Mouse (Mus musculus): ENCODE measurements around the gene Klhdc8a. TPM values are rescaled to one million over a fixed set of nuclear protein-coding genes. Genes with fewer than 3 reads are reported as not detected.
"Not testable (repeated sequence)": the region's sequence is repeated elsewhere in the genome, so short reads cannot be mapped to it uniquely, and the experiment has no call there.

Gene Klhdc8a
- polyA plus RNA-seq, 1 experiment from 2014 or later, result 0.63 TPM

DNA sequence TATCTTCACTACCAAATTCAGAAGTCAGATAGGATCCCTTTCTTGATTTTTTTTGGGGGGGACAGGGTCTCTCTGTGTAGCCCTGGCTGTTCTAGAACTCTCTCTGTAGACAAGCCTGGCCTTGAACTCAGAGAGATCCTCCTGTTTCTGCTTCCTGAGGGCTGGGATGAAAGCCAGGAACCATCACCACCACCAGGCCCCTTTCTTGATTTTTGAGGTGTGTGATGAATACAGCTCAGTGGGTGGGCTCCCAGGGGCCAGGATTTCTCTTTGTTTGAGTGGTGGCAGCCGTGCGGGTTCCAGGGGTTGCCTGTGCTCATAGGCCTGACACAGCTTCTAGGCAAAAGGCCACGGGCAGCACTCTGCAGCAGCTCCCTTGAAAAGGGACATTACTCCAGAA lies 27.2 kb upstream of the Klhdc8a start:
- H3K36me3 ChIP-seq, result no peaks in the 10 kb centered on the region
- H3K9ac ChIP-seq, result no peak overlapping the region
- no peak overlapping the region for H3K4me2 ChIP-seq
- no peak overlapping the region for H3K4me3 ChIP-seq
- no peaks in the 10 kb centered on the region; the same call in 1 of the 2 replicates for H3K27me3 ChIP-seq (replicated peaks)
- H3K4me1 ChIP-seq, result peaks cover 29% of the 10 kb centered on the region
- ATAC-seq (ENCODE audit: extremely low read depth, insufficient number of reproducible peaks, low FRiP score, low TSS enrichment), result no peak
- no peaks in the 10 kb centered on the region for H3K9me3 ChIP-seq
- H3K27ac ChIP-seq (replicated peaks), result no peak overlapping the region
- WGBS, result 79% methylated on average over 3 of the region's 3 CpGs

DNA sequence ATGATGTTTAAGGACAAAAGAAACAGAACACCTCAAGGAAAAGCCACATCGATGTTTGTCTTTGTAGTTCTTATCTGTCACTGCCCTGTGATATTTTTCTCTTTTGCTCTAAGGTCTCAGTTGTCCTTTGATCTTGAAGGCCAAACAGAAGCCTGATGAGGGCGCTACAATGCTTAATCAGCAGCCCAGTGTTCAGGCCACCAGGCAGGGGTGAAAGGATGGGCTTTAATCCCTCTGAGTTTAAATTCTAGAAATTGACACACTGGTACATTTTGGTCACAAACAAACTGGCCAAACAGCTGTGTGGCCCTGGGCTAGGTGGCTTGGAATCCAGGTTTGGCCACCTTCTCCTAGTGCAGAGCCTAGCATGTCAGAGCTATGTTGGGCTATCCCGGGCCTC lies 21.7 kb upstream of the Klhdc8a start:
- H3K4me1 ChIP-seq, result peaks cover 3% of the 10 kb centered on the region; the same call in 1 of the 2 replicates
- WGBS, result 56% methylated on average over 3 of the region's 3 CpGs
- no peak overlapping the region for H3K4me2 ChIP-seq
- no peak overlapping the region for H3K4me3 ChIP-seq
- no peaks in the 10 kb centered on the region for H3K36me3 ChIP-seq
- H3K9ac ChIP-seq, result no peak overlapping the region
- no peak for ATAC-seq (ENCODE audit: extremely low read depth, insufficient number of reproducible peaks, low FRiP score, low TSS enrichment)
- 0 out of 2 replicates have a peak, but pooled peaks cover 5% of the 10 kb centered on the region for H3K27me3 ChIP-seq (replicated peaks)
- no peaks in the 10 kb centered on the region for H3K9me3 ChIP-seq
- no peak overlapping the region for H3K27ac ChIP-seq (replicated peaks)

DNA sequence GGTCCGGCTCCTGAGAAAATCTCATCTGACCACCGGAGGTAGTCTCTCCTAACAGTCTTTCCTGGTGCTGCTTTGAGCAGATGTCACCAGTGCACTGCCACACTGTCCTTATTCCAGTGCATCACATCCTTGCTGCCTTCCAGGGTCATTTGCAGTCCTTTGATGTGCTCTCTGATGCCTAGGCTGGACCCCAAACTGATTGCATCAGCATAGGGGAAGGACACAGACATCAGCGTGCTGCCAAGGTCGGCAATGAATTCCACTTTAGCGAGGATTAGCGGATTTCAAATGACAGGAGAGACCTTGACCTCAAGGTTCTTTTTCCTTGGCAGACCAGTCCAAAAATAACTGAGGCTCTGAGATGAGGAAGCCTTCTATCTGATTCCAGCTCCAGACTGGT lies 21.3 kb upstream of the Klhdc8a start:
- Histone ChIP-seq H3K9me3 (no peaks in the 10 kb centered on the region), H3K4me1 (peaks cover 3% of the 10 kb centered on the region; the same call in 1 of the 2 replicates), H3K27ac (replicated peaks) (no peak overlapping the region), H3K27me3 (replicated peaks) (0 out of 2 replicates have a peak, but pooled peaks cover 6% of the 10 kb centered on the region), H3K4me3 (no peak overlapping the region), H3K9ac (no peak overlapping the region), H3K4me2 (no peak overlapping the region), H3K36me3 (no peaks in the 10 kb centered on the region)
- no peak for ATAC-seq (ENCODE audit: extremely low read depth, insufficient number of reproducible peaks, low FRiP score, low TSS enrichment)
- 43% methylated on average over 6 of the region's 6 CpGs for WGBS

DNA sequence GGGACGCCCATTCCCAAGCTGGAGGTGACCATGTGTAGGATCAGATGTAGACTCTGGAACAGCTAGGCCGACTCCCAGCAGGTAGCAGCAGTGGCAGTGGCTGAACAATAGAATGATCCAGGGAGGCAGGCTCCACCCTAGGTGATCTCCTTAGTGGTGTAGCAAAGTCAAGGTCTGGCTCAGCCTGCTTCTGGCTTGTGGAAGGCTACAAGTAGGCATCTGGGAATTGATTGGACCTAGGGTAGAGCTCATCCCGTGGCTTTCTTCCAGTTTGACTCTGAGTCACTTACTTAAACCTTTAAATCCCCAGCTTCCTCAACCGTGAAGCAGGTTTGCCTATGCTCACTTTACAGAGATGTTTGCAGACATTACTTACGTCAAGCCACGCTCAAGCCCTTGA lies 17.8 kb upstream of the Klhdc8a start:
- H3K27ac ChIP-seq (replicated peaks); ATAC-seq (ENCODE audit: extremely low read depth, insufficient number of reproducible peaks, low FRiP score, low TSS enrichment); H3K9ac ChIP-seq; H3K4me2 ChIP-seq; H3K4me3 ChIP-seq; H3K36me3 ChIP-seq; H3K4me1 ChIP-seq; H3K9me3 ChIP-seq: not testable (repeated sequence)
- 69% methylated on average over 6 of the region's 6 CpGs for WGBS
- peaks cover 19% of the 10 kb centered on the region for H3K27me3 ChIP-seq (replicated peaks)

DNA sequence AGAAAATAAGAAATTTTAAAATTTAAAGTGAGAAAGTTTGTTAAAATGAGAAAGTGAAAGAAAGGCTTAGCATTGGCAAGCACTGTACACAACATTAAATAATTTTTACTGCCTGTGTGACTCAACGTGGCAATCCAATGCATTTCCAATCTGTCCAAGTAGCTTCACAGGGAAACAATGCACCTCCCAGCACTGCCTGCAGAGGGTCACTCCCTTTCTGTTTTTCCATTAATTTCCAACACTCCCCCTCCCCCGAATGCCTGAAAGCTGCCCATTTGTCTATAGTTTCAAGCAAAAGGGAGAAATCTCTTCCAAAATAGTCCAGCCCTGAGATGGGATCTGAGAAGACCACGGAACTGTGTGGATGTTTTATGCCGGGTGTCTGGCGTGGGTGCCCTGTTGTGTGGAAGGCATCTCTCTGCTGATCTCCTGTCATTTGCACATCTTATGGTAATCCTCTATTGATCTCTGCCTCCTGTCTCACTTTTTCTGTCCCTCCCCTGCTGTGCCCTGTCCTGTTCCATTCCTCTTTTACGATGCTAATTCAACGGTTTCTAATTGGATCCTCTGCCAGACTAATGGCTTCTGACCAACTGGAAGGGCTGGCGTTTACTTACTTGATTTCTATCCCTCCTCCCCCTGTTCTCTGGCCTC lies 16.8 kb upstream of the Klhdc8a start:
- peaks cover 6% of the 10 kb centered on the region for H3K4me1 ChIP-seq
- 37% methylated on average over 8 of the region's 8 CpGs for WGBS
- no peaks in the 10 kb centered on the region for H3K9me3 ChIP-seq
- H3K27ac ChIP-seq (replicated peaks), result no peak overlapping the region
- H3K36me3 ChIP-seq, result no peaks in the 10 kb centered on the region
- H3K9ac ChIP-seq, result no peak overlapping the region
- H3K4me2 ChIP-seq, result no peak overlapping the region
- peaks cover 21% of the 10 kb centered on the region for H3K27me3 ChIP-seq (replicated peaks)
- no peak for ATAC-seq (ENCODE audit: extremely low read depth, insufficient number of reproducible peaks, low FRiP score, low TSS enrichment)
- no peak overlapping the region for H3K4me3 ChIP-seq

DNA sequence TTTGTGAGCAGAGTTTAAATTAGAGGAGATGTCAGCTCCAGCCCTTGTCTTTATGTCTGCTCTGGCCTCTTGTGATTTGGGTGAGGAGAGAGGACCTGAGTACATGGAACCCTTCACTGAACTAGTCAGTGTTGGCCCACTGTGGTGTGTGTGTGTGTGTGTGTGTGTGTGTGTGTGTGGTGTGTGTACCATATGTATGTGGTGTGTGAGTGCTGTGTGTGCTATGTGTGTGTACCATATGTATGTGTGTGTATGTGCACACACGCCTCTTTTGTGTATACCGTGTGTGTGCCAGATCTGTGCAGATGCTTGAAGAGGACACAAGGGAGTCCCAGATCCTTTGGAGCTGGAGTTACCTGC lies 16.3 kb upstream of the Klhdc8a start:
- Histone ChIP-seq H3K9me3 (no peaks in the 10 kb centered on the region), H3K9ac (no peak overlapping the region), H3K4me1 (peaks cover 9% of the 10 kb centered on the region), H3K27ac (replicated peaks) (no peak overlapping the region), H3K4me2 (no peak overlapping the region), H3K4me3 (no peak overlapping the region), H3K36me3 (no peaks in the 10 kb centered on the region), H3K27me3 (replicated peaks) (peaks cover 21% of the 10 kb centered on the region)
- no peak for ATAC-seq (ENCODE audit: extremely low read depth, insufficient number of reproducible peaks, low FRiP score, low TSS enrichment)
- WGBS, result 82% methylated on average over 2 of the region's 2 CpGs

DNA sequence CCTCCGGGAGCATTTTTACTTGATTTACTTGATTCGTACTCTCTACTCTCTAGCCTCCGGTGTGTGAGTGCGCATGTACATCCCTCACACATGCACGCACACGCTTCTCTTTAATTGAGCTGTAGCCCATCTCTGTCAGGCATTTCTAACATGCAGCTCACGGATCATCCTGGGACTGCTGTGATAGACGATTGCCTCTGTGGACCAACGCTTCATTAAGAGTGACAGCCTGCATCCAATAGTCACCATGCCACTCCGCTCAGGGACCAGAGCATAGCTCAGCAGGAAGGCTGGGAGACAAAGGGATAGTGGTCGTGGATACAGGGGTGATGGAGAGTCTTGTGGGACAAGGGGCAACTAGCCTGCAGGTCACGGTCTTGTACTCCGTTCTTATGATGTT lies 15.4 kb upstream of the Klhdc8a start:
- Histone ChIP-seq H3K9me3 (no peaks in the 10 kb centered on the region), H3K27me3 (replicated peaks) (peaks cover 21% of the 10 kb centered on the region), H3K36me3 (no peaks in the 10 kb centered on the region), H3K4me3 (no peak overlapping the region), H3K9ac (no peak overlapping the region), H3K4me2 (no peak overlapping the region), H3K4me1 (peaks cover 17% of the 10 kb centered on the region), H3K27ac (replicated peaks) (no peak overlapping the region)
- ATAC-seq (ENCODE audit: extremely low read depth, insufficient number of reproducible peaks, low FRiP score, low TSS enrichment), result no peak
- WGBS, result 72% methylated on average over 13 of the region's 13 CpGs

DNA sequence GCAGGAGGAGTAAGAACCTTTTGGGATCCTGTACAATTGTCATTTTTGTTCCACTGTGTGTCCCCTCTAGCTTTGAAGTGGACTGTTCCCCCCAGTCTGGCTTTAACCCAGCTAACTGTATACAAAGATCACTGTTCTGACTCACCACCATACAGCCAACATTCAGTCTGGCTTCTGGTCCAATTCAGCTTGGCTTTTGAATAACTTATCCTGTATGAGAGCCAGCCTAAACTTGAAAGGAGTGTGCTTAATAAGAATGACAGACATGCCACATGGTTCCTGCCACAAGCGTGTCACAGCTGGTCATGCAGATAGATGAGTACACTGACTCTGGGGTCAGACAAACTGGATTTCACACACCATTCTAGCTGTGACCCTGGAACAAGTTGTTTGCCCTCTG lies 11.7 kb upstream of the Klhdc8a start:
- H3K4me1 ChIP-seq, result peaks cover 40% of the 10 kb centered on the region
- 67% methylated on average over 1 of the region's 1 CpGs for WGBS
- H3K9me3 ChIP-seq, result no peaks in the 10 kb centered on the region
- peaks cover 24% of the 10 kb centered on the region for H3K27me3 ChIP-seq (replicated peaks)
- no peak overlapping the region for H3K9ac ChIP-seq
- H3K36me3 ChIP-seq, result no peaks in the 10 kb centered on the region
- H3K4me3 ChIP-seq, result no peak overlapping the region
- H3K27ac ChIP-seq (replicated peaks), result no peak overlapping the region
- no peak overlapping the region for H3K4me2 ChIP-seq
- ATAC-seq (ENCODE audit: extremely low read depth, insufficient number of reproducible peaks, low FRiP score, low TSS enrichment), result no peak

DNA sequence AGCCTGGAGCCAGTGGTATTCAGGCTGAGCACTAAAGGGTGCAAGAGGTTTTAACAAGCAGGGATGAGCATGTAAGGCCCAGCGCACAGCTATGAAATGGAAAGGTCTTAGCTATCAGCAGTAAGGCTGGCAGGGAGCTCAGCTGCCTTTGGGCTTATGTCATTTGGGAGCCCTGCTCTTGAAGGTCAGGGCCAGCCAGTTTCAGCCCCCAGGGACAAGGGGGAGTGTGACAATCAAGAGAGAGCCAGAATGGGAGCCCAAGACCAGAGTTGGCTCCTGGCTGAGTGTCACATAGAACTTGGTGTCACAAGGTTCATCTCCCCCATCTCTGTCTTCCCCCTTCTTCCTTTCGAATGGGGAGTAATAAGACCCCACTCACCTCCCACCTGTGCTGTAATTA lies 11.0 kb upstream of the Klhdc8a start:
- H3K36me3 ChIP-seq, result no peaks in the 10 kb centered on the region
- no peak overlapping the region for H3K4me2 ChIP-seq
- WGBS, result 53% methylated on average over 2 of the region's 2 CpGs
- no peak overlapping the region for H3K4me3 ChIP-seq
- H3K27ac ChIP-seq (replicated peaks), result peak overlapping the region; percentile 8; the same call in 1 of the 2 replicates
- no peak overlapping the region for H3K9ac ChIP-seq
- H3K27me3 ChIP-seq (replicated peaks), result peaks cover 23% of the 10 kb centered on the region
- no peak for ATAC-seq (ENCODE audit: extremely low read depth, insufficient number of reproducible peaks, low FRiP score, low TSS enrichment)
- H3K4me1 ChIP-seq, result peaks cover 47% of the 10 kb centered on the region
- H3K9me3 ChIP-seq, result no peaks in the 10 kb centered on the region

DNA sequence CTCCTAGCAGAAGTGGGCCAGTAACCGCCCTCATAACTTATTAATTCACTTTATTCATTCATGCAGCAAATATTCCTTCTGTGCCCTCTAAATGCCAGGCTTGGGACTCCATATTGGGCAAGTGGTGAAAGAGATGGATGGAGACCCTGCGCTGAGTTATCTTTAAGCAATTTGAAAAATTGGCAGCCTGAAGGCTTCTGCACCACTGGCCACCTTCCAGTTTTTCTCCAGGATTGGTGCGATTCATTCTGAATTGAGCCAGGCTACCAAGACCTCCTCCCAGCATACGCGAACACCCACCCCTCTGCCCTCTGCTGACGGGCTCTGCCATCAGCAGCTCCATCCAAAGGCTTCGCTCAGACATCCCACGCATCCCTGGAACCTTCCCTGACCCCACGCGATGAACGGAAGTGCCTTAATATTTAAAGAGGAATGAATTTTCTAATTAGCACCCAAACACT lies 10.4 kb upstream of the Klhdc8a start:
- peak overlapping the region; percentile 8; the same call in 1 of the 2 replicates for H3K27ac ChIP-seq (replicated peaks)
- H3K4me2 ChIP-seq, result no peak overlapping the region
- H3K9me3 ChIP-seq, result no peaks in the 10 kb centered on the region
- H3K36me3 ChIP-seq, result no peaks in the 10 kb centered on the region
- peaks cover 20% of the 10 kb centered on the region for H3K27me3 ChIP-seq (replicated peaks)
- ATAC-seq (ENCODE audit: extremely low read depth, insufficient number of reproducible peaks, low FRiP score, low TSS enrichment), result no peak
- no peak overlapping the region for H3K4me3 ChIP-seq
- H3K4me1 ChIP-seq, result peaks cover 53% of the 10 kb centered on the region
- 28% methylated on average over 11 of the region's 11 CpGs for WGBS
- no peak overlapping the region for H3K9ac ChIP-seq

DNA sequence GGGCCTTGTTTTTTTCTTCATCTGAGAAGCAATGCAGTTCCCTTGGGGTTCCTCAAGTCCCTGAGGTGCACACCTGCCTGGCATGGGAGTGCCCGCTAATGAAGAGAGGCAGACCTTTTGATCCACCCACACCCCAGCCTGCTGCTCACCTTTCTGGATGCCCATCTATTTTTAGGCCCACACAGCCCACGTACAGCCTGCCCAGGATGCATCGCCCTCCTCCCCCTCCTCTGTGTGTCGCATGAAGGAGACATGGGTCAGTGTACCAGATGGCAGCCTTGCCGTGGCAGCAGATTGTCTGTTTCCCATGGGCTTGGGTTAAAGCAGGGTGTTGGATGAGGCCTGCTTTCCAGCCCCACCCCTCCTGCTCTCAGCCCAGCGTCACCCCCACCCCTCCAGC lies 8.5 kb upstream of the Klhdc8a start:
- Histone ChIP-seq H3K9ac (no peak overlapping the region), H3K27ac (replicated peaks) (no peak overlapping the region), H3K27me3 (replicated peaks) (peaks cover 18% of the 10 kb centered on the region; the same call in 1 of the 2 replicates), H3K9me3 (no peaks in the 10 kb centered on the region), H3K4me2 (no peak overlapping the region), H3K36me3 (no peaks in the 10 kb centered on the region), H3K4me3 (no peak overlapping the region), H3K4me1 (peaks cover 53% of the 10 kb centered on the region)
- WGBS, result 54% methylated on average over 6 of the region's 6 CpGs
- no peak for ATAC-seq (ENCODE audit: extremely low read depth, insufficient number of reproducible peaks, low FRiP score, low TSS enrichment)

DNA sequence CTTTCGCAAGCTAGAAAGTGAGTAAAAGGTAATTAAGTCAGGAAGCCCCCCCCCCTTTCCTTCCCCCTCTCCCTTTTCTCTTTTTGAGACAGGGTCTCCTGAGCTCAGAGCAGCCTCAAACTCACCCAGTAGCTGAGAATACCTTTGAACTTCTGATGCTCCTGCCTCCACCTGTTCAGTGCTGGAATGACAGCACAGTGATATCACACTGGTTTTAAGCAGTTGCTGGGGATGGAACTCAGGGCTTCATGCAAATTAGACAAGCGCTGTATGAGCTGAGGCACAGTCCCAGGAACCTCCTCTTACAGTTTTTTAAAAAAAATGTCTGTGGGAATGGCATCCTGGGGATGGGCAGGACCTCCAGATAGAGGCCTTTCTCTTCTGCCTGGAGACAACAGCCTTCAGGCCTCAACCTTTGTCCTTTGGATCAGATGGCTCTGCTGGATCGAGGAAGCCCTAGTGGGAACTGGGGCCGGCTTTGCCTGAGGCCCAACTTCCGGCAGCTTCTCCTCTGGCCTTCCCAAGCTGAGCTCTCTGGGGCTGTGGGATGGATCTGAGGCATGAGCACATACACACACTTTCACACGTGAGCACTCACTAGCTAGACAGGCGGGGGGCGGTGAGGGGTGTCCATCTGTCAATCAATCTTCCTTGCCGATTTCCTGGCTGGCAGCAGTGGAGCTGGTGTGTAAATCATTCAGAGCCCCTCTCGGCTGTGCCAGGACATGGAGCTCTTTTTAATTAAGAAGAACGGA lies 7.3 kb upstream of the Klhdc8a start:
- Histone ChIP-seq H3K27ac (replicated peaks) (no peak overlapping the region), H3K4me2 (no peak overlapping the region), H3K9ac (no peak overlapping the region), H3K9me3 (no peaks in the 10 kb centered on the region), H3K4me1 (peaks cover 53% of the 10 kb centered on the region), H3K4me3 (no peak overlapping the region), H3K36me3 (no peaks in the 10 kb centered on the region), H3K27me3 (replicated peaks) (peaks cover 29% of the 10 kb centered on the region)
- 55% methylated on average over 11 of the region's 11 CpGs for WGBS
- ATAC-seq (ENCODE audit: extremely low read depth, insufficient number of reproducible peaks, low FRiP score, low TSS enrichment), result no peak

All from heart, embryonic 13.5 days (tissue).